Mouse (Mus musculus) MEL (cell line): ENCODE results near the gene Hk2.

Source experiments
- CTCF ChIP-seq, 3 experiments: IDR thresholded peaks in 2 of 3; conservative IDR thresholded peaks in 1 of 3; 2 replicates each; pipeline ENCODE4 v1.5.1; 2011 to 2012; ENCODE audit warnings: low read length in 3 of 3, low read depth in 2 of 3, mild to moderate bottlenecking in 2 of 3, improper control_type of control experiment in 1 of 3, inconsistent platforms in 1 of 3, mixed read lengths in 1 of 3, moderate library complexity in 1 of 3; ENCODE audit not compliant: control insufficient read depth in 1 of 3, insufficient read depth in 1 of 3, poor library complexity in 1 of 3, severe bottlenecking in 1 of 3
- E2F4 ChIP-seq: IDR thresholded peaks from 2 replicates; pipeline ENCODE4 v1.6.1; 2011; ENCODE audit warnings: low read depth, low read length, improper control_type of control experiment, borderline replicate concordance
- ELF1 ChIP-seq: IDR thresholded peaks from 2 replicates; pipeline ENCODE4 v1.6.1; 2014; ENCODE audit warnings: low read depth, mild to moderate bottlenecking, inconsistent platforms, low read length, improper control_type of control experiment, moderate library complexity
- EP300 ChIP-seq, 2 experiments: IDR thresholded peaks; 2 replicates each; pipeline ENCODE4 v1.6.1; 2011; ENCODE audit warnings: improper control_type of control experiment in 2 of 2, low read length in 2 of 2, low read depth in 1 of 2, mild to moderate bottlenecking in 1 of 2
- GATA1 ChIP-seq: IDR thresholded peaks from 2 replicates; pipeline ENCODE4 v1.6.1; 2011; ENCODE audit warnings: low read depth, low read length, improper control_type of control experiment
- MAFK ChIP-seq: IDR thresholded peaks from 2 replicates; pipeline ENCODE4 v1.6.1; 2011; ENCODE audit warnings: low read depth, mild to moderate bottlenecking, low read length, improper control_type of control experiment, borderline replicate concordance
- MAX ChIP-seq: IDR thresholded peaks from 2 replicates; pipeline ENCODE4 v1.6.1; 2011; ENCODE audit warnings: low read length, improper control_type of control experiment
- POLR2A ChIP-seq, 2 experiments: IDR thresholded peaks; 2 replicates each; pipeline ENCODE4 v1.6.1; 2011 to 2012; ENCODE audit warnings: low read length in 2 of 2, mild to moderate bottlenecking in 2 of 2, control low read depth in 1 of 2, improper control_type of control experiment in 1 of 2, low read depth in 1 of 2, moderate library complexity in 1 of 2; ENCODE audit not compliant: control insufficient read depth in 1 of 2, insufficient read depth in 1 of 2, poor library complexity in 1 of 2
- ZC3H11A ChIP-seq: IDR thresholded peaks from 2 replicates; pipeline ENCODE4 v1.6.1; 2012; ENCODE audit warnings: low read depth, mild to moderate bottlenecking, inconsistent platforms, low read length, improper control_type of control experiment
- ZNF384 ChIP-seq: IDR thresholded peaks from 2 replicates; pipeline ENCODE4 v1.6.1; 2012; ENCODE audit warnings: low read depth, mild to moderate bottlenecking, inconsistent platforms, low read length, improper control_type of control experiment

DNA sequence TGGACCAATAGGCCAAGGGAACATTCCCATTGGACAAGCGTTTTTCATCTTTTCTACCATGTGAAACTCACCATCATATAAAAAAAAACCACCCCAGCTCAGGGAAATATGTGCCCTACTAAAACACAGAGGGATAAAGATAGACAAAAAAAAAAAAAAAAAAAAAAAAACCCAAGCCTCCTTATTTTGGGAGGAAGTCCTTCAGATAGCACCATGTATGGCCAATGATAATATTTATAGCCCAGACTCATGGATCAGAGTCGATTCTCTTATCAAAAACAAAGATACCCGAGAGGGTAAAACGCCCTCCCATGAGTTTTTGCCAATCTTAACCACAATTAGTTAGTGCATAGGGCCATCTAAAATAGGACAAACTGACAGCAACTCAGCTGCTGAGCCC is 84.8 kb downstream of the Hk2 start:
- TF ChIP-seq POLR2A (IDR thresholded peaks at IDR 0.05; ENCODE audit: control insufficient read depth in 1 of 2, insufficient read depth in 1 of 2, low read depth in 1 of 2, low read length in 2 of 2, poor library complexity in 1 of 2), result no peak
- TF ChIP-seq ZNF384, result peak; percentile 98
- TF ChIP-seq MAX, result no peak
- TF ChIP-seq E2F4, result no peak
- no peak for TF ChIP-seq CTCF (IDR thresholded peaks at IDR 0.05 in 2 of 3, conservative IDR thresholded peaks at IDR 0.05 in 1 of 3; ENCODE audit: control insufficient read depth in 1 of 3, insufficient read depth in 1 of 3, low read depth in 2 of 3, low read length in 3 of 3, poor library complexity in 1 of 3, severe bottlenecking in 1 of 3)
- peak; percentile 74 for TF ChIP-seq GATA1
- no peak for TF ChIP-seq ZC3H11A
- peak; percentile 72 to 83 for TF ChIP-seq EP300 (IDR thresholded peaks at IDR 0.05; ENCODE audit: low read depth in 1 of 2, low read length in 2 of 2)
- no peak for TF ChIP-seq ELF1
- TF ChIP-seq MAFK, result no peak
